Mouse (Mus musculus): ENCODE results near the gene Elof1.

- TF ChIP-seq TAL1 (IDR thresholded peaks at IDR 0.05; ENCODE audit: low read length): no peak
- no peak for TF ChIP-seq GATA1 (IDR thresholded peaks at IDR 0.05; ENCODE audit: low read length)
These were observed 17.1 kb downstream of the Elof1 start for GRCm38 (mm10) chr9:22099922-22100321.

Data from erythroblast, embryonic 14.5 days (primary cell).